Mouse (Mus musculus) liver, embryonic 14.5 days (tissue): ENCODE data around the gene Cnot2.

Experiments
- CTCF ChIP-seq: IDR thresholded peaks from 2 replicates; pipeline ENCODE4 v1.5.1; 2016; ENCODE audit warnings: antibody characterized with exemption, low read depth, control low read depth
- EP300 ChIP-seq: IDR thresholded peaks from 2 replicates; pipeline ENCODE4 v1.6.1; 2016; ENCODE audit warnings: antibody characterized with exemption, low read depth

DNA sequence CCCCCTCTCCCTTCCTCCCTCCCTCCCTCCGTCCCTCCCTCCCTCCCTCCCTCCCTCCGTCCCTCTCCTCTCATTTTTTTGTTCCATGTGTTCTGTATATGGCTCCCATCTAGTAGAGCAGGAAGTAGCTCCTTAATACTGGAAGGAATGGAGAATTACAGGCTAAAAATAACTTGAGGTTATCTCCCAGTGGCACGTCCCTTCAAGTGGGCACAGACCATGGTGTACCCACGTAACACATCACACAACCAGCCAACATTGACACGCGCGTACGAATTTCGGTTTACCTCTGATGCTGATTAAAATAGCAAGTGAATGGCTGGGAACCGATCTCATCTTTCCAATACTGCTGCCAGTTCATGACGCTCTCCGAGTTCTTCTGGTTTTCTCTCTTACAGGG lies 135.3 kb downstream of the Cnot2 start:
- TF ChIP-seq EP300: no peak
- no peak for TF ChIP-seq CTCF
